Mouse (Mus musculus): Measurements from ENCODE around the gene Sh3pxd2b. TPM values are rescaled to one million over a fixed set of nuclear protein-coding genes. Genes with fewer than 3 reads are reported as not detected.

The Sh3pxd2b gene
- polyA plus RNA-seq, 1 experiment from 2014 or later, result 20.0 TPM

DNA sequence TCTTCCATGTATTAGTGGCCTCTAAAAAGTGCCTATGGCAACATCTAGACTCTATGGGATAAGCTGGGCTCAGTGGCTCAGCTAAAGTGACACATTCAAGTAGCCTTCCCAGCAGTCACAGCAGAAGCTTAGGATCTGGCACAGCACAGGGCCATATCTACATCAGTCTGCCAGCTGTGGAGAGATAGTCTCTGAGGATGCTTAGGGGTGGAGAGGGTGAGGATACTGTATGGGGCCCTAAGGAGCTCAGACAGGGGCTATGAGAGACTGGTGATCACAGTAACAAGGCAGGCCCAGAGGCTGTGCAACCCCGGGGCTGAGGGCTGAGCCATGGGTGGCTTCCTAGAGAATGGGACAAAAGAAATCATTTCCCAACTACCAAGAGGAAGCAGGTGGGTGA is 40.6 kb upstream of the Sh3pxd2b start:
- no peaks in the 10 kb centered on the region for H3K4me1 ChIP-seq (replicated peaks; ENCODE audit: control insufficient read depth, insufficient read depth, low read length)
- H3K4me3 ChIP-seq (ENCODE audit: low read depth, low read length), result no peak overlapping the region
- H3K9ac ChIP-seq (ENCODE audit: low read length), result no peak overlapping the region
- no peak for ATAC-seq (replicated peaks; ENCODE audit: low FRiP score, low TSS enrichment, low read depth)
- no peaks in the 10 kb centered on the region for H3K27me3 ChIP-seq (replicated peaks; ENCODE audit: control insufficient read depth, insufficient read depth, low read length)
- H3K36me3 ChIP-seq (ENCODE audit: control insufficient read depth, insufficient read depth, low read length), result no peaks in the 10 kb centered on the region
- no peaks in the 10 kb centered on the region for H3K9me3 ChIP-seq (ENCODE audit: control insufficient read depth, low read length)
- DNase-seq (ENCODE audit: low spot score), result no peak
- no peak overlapping the region for H3K4me2 ChIP-seq (ENCODE audit: low read length)
- H3K27ac ChIP-seq (ENCODE audit: low read depth), result no peak overlapping the region
- 73% methylated on average over 1 of the region's 1 CpGs for WGBS

GRCm38 (mm10) chr11:32309446-32309845 is 38.2 kb upstream of the Sh3pxd2b start:
- Histone ChIP-seq H3K27ac (ENCODE audit: low read depth) (no peak overlapping the region), H3K9me3 (ENCODE audit: control insufficient read depth, low read length) (no peaks in the 10 kb centered on the region), H3K4me1 (replicated peaks; ENCODE audit: control insufficient read depth, insufficient read depth, low read length) (no peaks in the 10 kb centered on the region), H3K4me2 (ENCODE audit: low read length) (no peak overlapping the region), H3K36me3 (ENCODE audit: control insufficient read depth, insufficient read depth, low read length) (no peaks in the 10 kb centered on the region), H3K27me3 (replicated peaks; ENCODE audit: control insufficient read depth, insufficient read depth, low read length) (no peaks in the 10 kb centered on the region), H3K4me3 (ENCODE audit: low read depth, low read length) (no peak overlapping the region), H3K9ac (ENCODE audit: low read length) (no peak overlapping the region)
- DNase-seq (ENCODE audit: low spot score) (no peak), ATAC-seq (replicated peaks; ENCODE audit: low FRiP score, low TSS enrichment, low read depth) (no peak)
- WGBS, result 72% methylated on average over 4 of the region's 4 CpGs

GRCm38 (mm10) chr11:32309928-32310327 is 37.7 kb upstream of the Sh3pxd2b start:
- no peak overlapping the region for H3K4me2 ChIP-seq (ENCODE audit: low read length)
- WGBS, result 72% methylated on average over 3 of the region's 3 CpGs
- H3K27me3 ChIP-seq (replicated peaks; ENCODE audit: control insufficient read depth, insufficient read depth, low read length), result no peaks in the 10 kb centered on the region
- H3K27ac ChIP-seq (ENCODE audit: low read depth), result no peak overlapping the region
- no peak for DNase-seq (ENCODE audit: low spot score)
- H3K9me3 ChIP-seq (ENCODE audit: control insufficient read depth, low read length), result no peaks in the 10 kb centered on the region
- H3K4me3 ChIP-seq (ENCODE audit: low read depth, low read length), result no peak overlapping the region
- H3K36me3 ChIP-seq (ENCODE audit: control insufficient read depth, insufficient read depth, low read length), result no peaks in the 10 kb centered on the region
- no peak overlapping the region for H3K9ac ChIP-seq (ENCODE audit: low read length)
- no peaks in the 10 kb centered on the region for H3K4me1 ChIP-seq (replicated peaks; ENCODE audit: control insufficient read depth, insufficient read depth, low read length)
- ATAC-seq (replicated peaks; ENCODE audit: low FRiP score, low TSS enrichment, low read depth), result no peak

DNA sequence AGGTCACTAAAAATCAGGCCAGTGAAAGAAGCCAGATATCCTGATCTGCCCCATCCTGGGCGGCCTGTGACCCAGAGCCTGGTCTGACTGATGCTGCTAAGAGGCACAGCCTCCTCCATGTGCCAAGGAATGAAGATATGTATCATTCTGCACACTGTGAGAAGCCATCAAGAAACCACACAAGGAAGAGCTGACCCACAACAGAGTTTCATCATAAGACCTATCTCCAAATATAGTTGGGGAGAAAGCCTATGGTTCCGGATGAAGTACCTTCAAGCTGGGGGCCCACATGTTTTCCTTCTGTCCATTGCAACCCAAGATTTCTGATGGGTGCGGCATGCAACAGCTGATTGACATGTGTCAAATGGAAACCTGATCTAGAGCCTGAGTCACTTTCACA is 31.6 kb upstream of the Sh3pxd2b start:
- H3K9ac ChIP-seq (ENCODE audit: low read length), result no peak overlapping the region
- no peaks in the 10 kb centered on the region for H3K9me3 ChIP-seq (ENCODE audit: control insufficient read depth, low read length)
- DNase-seq (ENCODE audit: low spot score) (no peak), ATAC-seq (replicated peaks; ENCODE audit: low FRiP score, low TSS enrichment, low read depth) (no peak)
- H3K4me3 ChIP-seq (ENCODE audit: low read depth, low read length), result no peak overlapping the region
- WGBS, result 81% methylated on average over 3 of the region's 3 CpGs
- no peaks in the 10 kb centered on the region for H3K27me3 ChIP-seq (replicated peaks; ENCODE audit: control insufficient read depth, insufficient read depth, low read length)
- H3K4me1 ChIP-seq (replicated peaks; ENCODE audit: control insufficient read depth, insufficient read depth, low read length), result no peaks in the 10 kb centered on the region
- H3K27ac ChIP-seq (ENCODE audit: low read depth), result no peak overlapping the region
- no peaks in the 10 kb centered on the region for H3K36me3 ChIP-seq (ENCODE audit: control insufficient read depth, insufficient read depth, low read length)
- no peak overlapping the region for H3K4me2 ChIP-seq (ENCODE audit: low read length)

- Histone ChIP-seq H3K4me2 (ENCODE audit: low read length) (no peak overlapping the region), H3K4me3 (ENCODE audit: low read depth, low read length) (no peak overlapping the region), H3K36me3 (ENCODE audit: control insufficient read depth, insufficient read depth, low read length) (no peaks in the 10 kb centered on the region), H3K4me1 (replicated peaks; ENCODE audit: control insufficient read depth, insufficient read depth, low read length) (no peaks in the 10 kb centered on the region), H3K9ac (ENCODE audit: low read length) (no peak overlapping the region), H3K27ac (ENCODE audit: low read depth) (no peak overlapping the region), H3K27me3 (replicated peaks; ENCODE audit: control insufficient read depth, insufficient read depth, low read length) (no peaks in the 10 kb centered on the region), H3K9me3 (ENCODE audit: control insufficient read depth, low read length) (no peaks in the 10 kb centered on the region)
- DNase-seq (ENCODE audit: low spot score) (no peak), ATAC-seq (replicated peaks; ENCODE audit: low FRiP score, low TSS enrichment, low read depth) (no peak)
- 71% methylated on average over 11 of the region's 11 CpGs for WGBS
Measured at GRCm38 (mm10) chr11:32320507-32321195, 27.0 kb upstream of the Sh3pxd2b start.

DNA sequence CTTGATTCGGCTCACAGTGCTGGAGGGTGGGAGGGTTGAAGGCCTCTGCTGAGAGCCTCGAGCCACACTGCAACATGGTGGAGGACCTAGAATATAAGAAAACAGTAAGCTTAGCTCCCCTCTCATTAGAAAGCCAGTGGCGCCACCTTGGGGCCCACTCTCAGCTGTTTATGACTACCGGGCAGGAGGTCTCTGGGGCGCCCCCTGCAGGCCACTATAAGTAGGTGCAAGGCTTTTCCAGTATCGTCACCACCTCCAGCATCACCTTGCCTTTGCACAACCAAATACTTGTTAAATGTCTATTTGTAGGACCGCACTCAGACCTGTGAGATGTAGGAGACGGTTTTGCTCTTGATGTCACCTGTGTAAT is 26.4 kb upstream of the Sh3pxd2b start:
- 40% methylated on average over 8 of the region's 8 CpGs for WGBS
- H3K4me1 ChIP-seq (replicated peaks; ENCODE audit: control insufficient read depth, insufficient read depth, low read length), result no peaks in the 10 kb centered on the region
- ATAC-seq (replicated peaks; ENCODE audit: low FRiP score, low TSS enrichment, low read depth), result no peak
- H3K9ac ChIP-seq (ENCODE audit: low read length), result no peak overlapping the region
- H3K27ac ChIP-seq (ENCODE audit: low read depth), result no peak overlapping the region
- H3K9me3 ChIP-seq (ENCODE audit: control insufficient read depth, low read length), result no peaks in the 10 kb centered on the region
- peak; percentile 67 for DNase-seq (ENCODE audit: low spot score)
- H3K27me3 ChIP-seq (replicated peaks; ENCODE audit: control insufficient read depth, insufficient read depth, low read length), result no peaks in the 10 kb centered on the region
- no peak overlapping the region for H3K4me2 ChIP-seq (ENCODE audit: low read length)
- H3K36me3 ChIP-seq (ENCODE audit: control insufficient read depth, insufficient read depth, low read length), result no peaks in the 10 kb centered on the region
- no peak overlapping the region for H3K4me3 ChIP-seq (ENCODE audit: low read depth, low read length)

DNA sequence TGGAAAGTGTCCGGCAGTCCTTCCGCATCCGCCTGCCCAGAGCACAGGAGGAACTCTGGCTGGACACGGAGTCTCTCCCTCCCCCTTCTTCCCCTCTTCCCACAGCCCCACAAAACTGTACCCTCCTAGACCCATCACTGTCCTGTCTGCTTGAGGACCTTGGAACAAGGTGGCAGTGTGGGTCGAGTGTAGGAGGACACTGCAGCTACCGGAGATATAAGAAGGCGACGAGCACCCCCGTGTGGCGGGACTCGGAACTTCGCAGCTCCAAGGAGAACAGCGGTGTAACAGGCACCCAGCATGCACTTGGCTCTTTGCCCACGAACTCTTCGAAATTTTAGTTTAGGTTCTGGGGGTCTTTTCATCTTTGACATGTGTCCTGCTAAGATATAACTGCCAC is 23.0 kb upstream of the Sh3pxd2b start:
- H3K4me2 ChIP-seq (ENCODE audit: low read length), result peak overlapping the region; percentile 43
- H3K27ac ChIP-seq (ENCODE audit: low read depth), result no peak overlapping the region
- H3K27me3 ChIP-seq (replicated peaks; ENCODE audit: control insufficient read depth, insufficient read depth, low read length), result no peaks in the 10 kb centered on the region
- H3K4me3 ChIP-seq (ENCODE audit: low read depth, low read length), result no peak overlapping the region; the same call in 1 of the 2 replicates
- DNase-seq (ENCODE audit: low spot score) (peak; percentile 97), ATAC-seq (replicated peaks; ENCODE audit: low FRiP score, low TSS enrichment, low read depth) (peak; percentile 90)
- H3K9ac ChIP-seq (ENCODE audit: low read length), result no peak overlapping the region
- WGBS, result 10% methylated on average over 15 of the region's 15 CpGs
- H3K36me3 ChIP-seq (ENCODE audit: control insufficient read depth, insufficient read depth, low read length), result no peaks in the 10 kb centered on the region
- H3K4me1 ChIP-seq (replicated peaks; ENCODE audit: control insufficient read depth, insufficient read depth, low read length), result no peaks in the 10 kb centered on the region
- H3K9me3 ChIP-seq (ENCODE audit: control insufficient read depth, low read length), result no peaks in the 10 kb centered on the region

DNA sequence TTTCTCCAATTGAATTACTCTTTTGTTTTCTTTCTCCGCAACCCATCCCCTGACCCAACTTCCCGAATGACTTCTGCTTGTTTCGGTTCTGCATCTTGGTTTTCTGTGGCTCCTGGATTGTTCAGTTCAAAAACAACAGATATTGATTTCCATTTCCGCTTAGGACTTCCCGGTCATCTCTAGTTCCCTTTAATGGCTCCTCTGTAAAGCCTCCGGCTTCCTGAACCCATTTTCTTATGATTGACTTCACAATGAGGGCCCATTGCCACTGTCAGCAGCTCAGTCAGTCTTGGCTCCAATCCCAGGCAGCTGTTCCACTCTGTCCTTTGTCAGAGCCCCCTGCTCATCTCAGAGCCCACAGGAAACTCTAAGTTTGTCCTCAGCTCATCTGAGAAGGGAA is 16.5 kb upstream of the Sh3pxd2b start:
- Histone ChIP-seq H3K27me3 (replicated peaks; ENCODE audit: control insufficient read depth, insufficient read depth, low read length) (no peaks in the 10 kb centered on the region), H3K4me3 (ENCODE audit: low read depth, low read length) (no peak overlapping the region), H3K9me3 (ENCODE audit: control insufficient read depth, low read length) (no peaks in the 10 kb centered on the region), H3K4me1 (replicated peaks; ENCODE audit: control insufficient read depth, insufficient read depth, low read length) (peaks cover 5% of the 10 kb centered on the region; the same call in 1 of the 2 replicates), H3K9ac (ENCODE audit: low read length) (no peak overlapping the region), H3K4me2 (ENCODE audit: low read length) (no peak overlapping the region), H3K36me3 (ENCODE audit: control insufficient read depth, insufficient read depth, low read length) (no peaks in the 10 kb centered on the region), H3K27ac (ENCODE audit: low read depth) (0 out of 2 replicates have a peak overlapping the region, but pooled peaks have one; percentile 3)
- ATAC-seq (replicated peaks; ENCODE audit: low FRiP score, low TSS enrichment, low read depth) (no peak), DNase-seq (ENCODE audit: low spot score) (no peak)
- 50% methylated on average over 6 of the region's 6 CpGs for WGBS

- H3K27ac ChIP-seq (ENCODE audit: low read depth), result no peak overlapping the region
- no peak overlapping the region for H3K4me2 ChIP-seq (ENCODE audit: low read length)
- no peak overlapping the region for H3K9ac ChIP-seq (ENCODE audit: low read length)
- H3K27me3 ChIP-seq (replicated peaks; ENCODE audit: control insufficient read depth, insufficient read depth, low read length), result no peaks in the 10 kb centered on the region
- H3K36me3 ChIP-seq (ENCODE audit: control insufficient read depth, insufficient read depth, low read length), result no peaks in the 10 kb centered on the region
- DNase-seq (ENCODE audit: low spot score) (no peak), ATAC-seq (replicated peaks; ENCODE audit: low FRiP score, low TSS enrichment, low read depth) (0 out of 2 replicates have a peak, but pooled peaks have one; percentile 22)
- H3K9me3 ChIP-seq (ENCODE audit: control insufficient read depth, low read length), result 0 out of 2 replicates have a peak, but pooled peaks cover 2% of the 10 kb centered on the region
- H3K4me3 ChIP-seq (ENCODE audit: low read depth, low read length), result no peak overlapping the region
- peaks cover 5% of the 10 kb centered on the region; the same call in 1 of the 2 replicates for H3K4me1 ChIP-seq (replicated peaks; ENCODE audit: control insufficient read depth, insufficient read depth, low read length)
- 60% methylated on average over 5 of the region's 5 CpGs for WGBS
Measured at GRCm38 (mm10) chr11:32331861-32332260, 15.8 kb upstream of the Sh3pxd2b start.
